Mouse (Mus musculus): ENCODE results near the gene Ppa1.

The Ppa1 gene

GRCm38 (mm10) chr10:61648737-61649645 lies 639 bp downstream of the Ppa1 start:
- peak; percentile 12 for DNase-seq

- no peak for DNase-seq
Observed at GRCm38 (mm10) chr10:61654105-61654504, 5.8 kb downstream of the Ppa1 start.

GRCm38 (mm10) chr10:61654691-61655090 lies 6.3 kb downstream of the Ppa1 start:
- no peak for DNase-seq

- no peak for DNase-seq
Observed at GRCm38 (mm10) chr10:61655188-61655587, 6.8 kb downstream of the Ppa1 start.

GRCm38 (mm10) chr10:61656928-61657882 lies 8.9 kb downstream of the Ppa1 start:
- no peak for DNase-seq

GRCm38 (mm10) chr10:61657985-61658384 lies 9.6 kb downstream of the Ppa1 start:
- peak; percentile 31 for DNase-seq

GRCm38 (mm10) chr10:61661887-61662286 lies 13.5 kb downstream of the Ppa1 start:
- DNase-seq, result no peak

- no peak for DNase-seq
Observed at GRCm38 (mm10) chr10:61662391-61662988, 14.1 kb downstream of the Ppa1 start.

- no peak for DNase-seq
Observed at GRCm38 (mm10) chr10:61665111-61665510, 16.8 kb downstream of the Ppa1 start.

GRCm38 (mm10) chr10:61665651-61666050 lies 17.3 kb downstream of the Ppa1 start:
- no peak for DNase-seq

GRCm38 (mm10) chr10:61669289-61669688 lies 20.9 kb downstream of the Ppa1 start:
- no peak for DNase-seq

GRCm38 (mm10) chr10:61669896-61670295 lies 21.5 kb downstream of the Ppa1 start:
- DNase-seq, result no peak

GRCm38 (mm10) chr10:61670758-61671157 lies 22.4 kb downstream of the Ppa1 start:
- no peak for DNase-seq

GRCm38 (mm10) chr10:61675935-61676334 lies 27.6 kb downstream of the Ppa1 start:
- DNase-seq, result no peak

- no peak for DNase-seq
Observed at GRCm38 (mm10) chr10:61679545-61679944, 31.2 kb downstream of the Ppa1 start.

- peak; percentile 99 for DNase-seq
Observed at GRCm38 (mm10) chr10:61680015-61680913, 31.9 kb downstream of the Ppa1 start, which contains the start of gene Sar1a. Gene Sar1a, plus strand, starts transcription at chr10:61680299.

- no peak for DNase-seq
Observed at GRCm38 (mm10) chr10:61689405-61689804, 41.1 kb downstream of the Ppa1 start.

GRCm38 (mm10) chr10:61693563-61693962 lies 45.2 kb downstream of the Ppa1 start:
- DNase-seq, result no peak

- peak; percentile 91 for DNase-seq
Observed at GRCm38 (mm10) chr10:61694870-61695670, 46.7 kb downstream of the Ppa1 start, which contains the start of gene Tysnd1. Gene Tysnd1, plus strand, starts transcription at chr10:61695514.

- peak; percentile 42 for DNase-seq
Observed at GRCm38 (mm10) chr10:61695703-61696559, 47.6 kb downstream of the Ppa1 start.
